Mouse (Mus musculus) MEL (cell line): ENCODE data around the gene Nlgn1. TPM values are rescaled to one million over a fixed set of nuclear protein-coding genes. Genes with fewer than 3 reads are reported as not detected.

Experiments
- DNase-seq: peaks from one replicate; pipeline ENCODE4 v3.0.0; 2011; ENCODE audit warnings: low read depth, low spot score
- H3K27ac ChIP-seq: 2 replicates; pipeline ENCODE4 v1.5.1; 2012; ENCODE audit warnings: low read depth, mild to moderate bottlenecking, control low read depth, low read length, moderate library complexity; ENCODE audit not compliant: control insufficient read depth
- H3K27me3 ChIP-seq, 2 experiments: fragments of 150-350 bp in 1 of 2; sonication (generic) in 1 of 2; 2 replicates each; pipeline ENCODE4 v1.6.1; 2012; ENCODE audit warnings: low read length in 2 of 2, mild to moderate bottlenecking in 2 of 2, improper control_type of control experiment in 1 of 2, moderate library complexity in 1 of 2; ENCODE audit not compliant: insufficient read depth in 2 of 2, control insufficient read depth in 1 of 2
- H3K36me3 ChIP-seq, 2 experiments: 2 replicates each; pipeline ENCODE4 v1.6.1; 2012 to 2014; ENCODE audit warnings: low read length in 2 of 2, improper control_type of control experiment in 1 of 2, inconsistent platforms in 1 of 2, mild to moderate bottlenecking in 1 of 2; ENCODE audit not compliant: insufficient read depth in 2 of 2, control insufficient read depth in 1 of 2
- H3K4me1 ChIP-seq, 2 experiments: fragments of 150-350 bp in 1 of 2; sonication (generic) in 1 of 2; 2 replicates each; pipeline ENCODE4 v1.6.1; 2012; ENCODE audit warnings: low read length in 2 of 2, improper control_type of control experiment in 1 of 2, mild to moderate bottlenecking in 1 of 2; ENCODE audit not compliant: insufficient read depth in 2 of 2, control insufficient read depth in 1 of 2
- H3K4me3 ChIP-seq, 2 experiments: fragments of 150-350 bp in 1 of 2; sonication (generic) in 1 of 2; 2 replicates each; pipeline ENCODE4 v1.5.1; 2012; ENCODE audit warnings: low read depth in 2 of 2, low read length in 2 of 2, mild to moderate bottlenecking in 2 of 2, moderate library complexity in 2 of 2, control low read depth in 1 of 2, improper control_type of control experiment in 1 of 2; ENCODE audit not compliant: control insufficient read depth in 1 of 2, insufficient read depth in 1 of 2
- H3K79me2 ChIP-seq: 2 replicates; pipeline ENCODE4 v1.6.1; 2012; ENCODE audit warnings: mild to moderate bottlenecking, low read length, moderate library complexity; ENCODE audit not compliant: control insufficient read depth, poor library complexity, insufficient read depth
- H3K9ac ChIP-seq: 2 replicates; pipeline ENCODE4 v1.6.1; 2012; ENCODE audit warnings: low read depth, mild to moderate bottlenecking, control low read depth, low read length, moderate library complexity; ENCODE audit not compliant: control insufficient read depth, poor library complexity, severe bottlenecking
- H3K9me3 ChIP-seq: fragments of 150-350 bp; sonication (generic); replicated peaks from 2 replicates; pipeline ENCODE4 v1.6.1; 2012; ENCODE audit warnings: mild to moderate bottlenecking, low read length, improper control_type of control experiment, moderate library complexity; ENCODE audit not compliant: insufficient read depth
- BHLHE40 ChIP-seq: IDR thresholded peaks from 2 replicates; pipeline ENCODE4 v1.6.1; 2012; ENCODE audit warnings: low read depth, mild to moderate bottlenecking, inconsistent platforms, low read length, improper control_type of control experiment, borderline replicate concordance
- CHD2 ChIP-seq: IDR thresholded peaks from 2 replicates; pipeline ENCODE4 v1.6.1; 2011; ENCODE audit warnings: low read length, improper control_type of control experiment
- CTCF ChIP-seq, 3 experiments: IDR thresholded peaks in 2 of 3; conservative IDR thresholded peaks in 1 of 3; 2 replicates each; pipeline ENCODE4 v1.5.1; 2011 to 2012; ENCODE audit warnings: low read length in 3 of 3, low read depth in 2 of 3, mild to moderate bottlenecking in 2 of 3, improper control_type of control experiment in 1 of 3, inconsistent platforms in 1 of 3, mixed read lengths in 1 of 3, moderate library complexity in 1 of 3; ENCODE audit not compliant: control insufficient read depth in 1 of 3, insufficient read depth in 1 of 3, poor library complexity in 1 of 3, severe bottlenecking in 1 of 3
- E2F4 ChIP-seq: IDR thresholded peaks from 2 replicates; pipeline ENCODE4 v1.6.1; 2011; ENCODE audit warnings: low read depth, low read length, improper control_type of control experiment, borderline replicate concordance
- EP300 ChIP-seq, 2 experiments: IDR thresholded peaks; 2 replicates each; pipeline ENCODE4 v1.6.1; 2011; ENCODE audit warnings: improper control_type of control experiment in 2 of 2, low read length in 2 of 2, low read depth in 1 of 2, mild to moderate bottlenecking in 1 of 2
- ETS1 ChIP-seq: IDR thresholded peaks from 2 replicates; pipeline ENCODE4 v1.6.1; 2012; ENCODE audit warnings: low read depth, mild to moderate bottlenecking, inconsistent platforms, low read length, improper control_type of control experiment, moderate library complexity
- GATA1 ChIP-seq: IDR thresholded peaks from 2 replicates; pipeline ENCODE4 v1.6.1; 2011; ENCODE audit warnings: low read depth, low read length, improper control_type of control experiment
- JUND ChIP-seq: IDR thresholded peaks from 2 replicates; pipeline ENCODE4 v1.6.1; 2011; ENCODE audit warnings: low read depth, mild to moderate bottlenecking, improper control_type of control experiment, low read length
- KAT2A ChIP-seq: conservative IDR thresholded peaks from 2 replicates; pipeline ENCODE4 v1.6.1; 2012; ENCODE audit warnings: low read depth, low read length, improper control_type of control experiment, inconsistent platforms
- MYC ChIP-seq: IDR thresholded peaks from 2 replicates; pipeline ENCODE4 v1.6.1; 2011; ENCODE audit warnings: low read depth, mild to moderate bottlenecking, low read length, improper control_type of control experiment, moderate library complexity
- NELFE ChIP-seq: IDR thresholded peaks from 2 replicates; pipeline ENCODE4 v1.6.1; 2011; ENCODE audit warnings: low read depth, low read length, improper control_type of control experiment
- NRF1 ChIP-seq: IDR thresholded peaks from 2 replicates; pipeline ENCODE4 v1.6.1; 2014; ENCODE audit warnings: low read depth, mild to moderate bottlenecking, inconsistent platforms, low read length, improper control_type of control experiment, moderate library complexity; ENCODE audit not compliant: poor library complexity, insufficient read depth, severe bottlenecking
- POLR2A ChIP-seq, 2 experiments: IDR thresholded peaks; 2 replicates each; pipeline ENCODE4 v1.6.1; 2011 to 2012; ENCODE audit warnings: low read length in 2 of 2, mild to moderate bottlenecking in 2 of 2, control low read depth in 1 of 2, improper control_type of control experiment in 1 of 2, low read depth in 1 of 2, moderate library complexity in 1 of 2; ENCODE audit not compliant: control insufficient read depth in 1 of 2, insufficient read depth in 1 of 2, poor library complexity in 1 of 2
- POLR2AphosphoS2 ChIP-seq: IDR thresholded peaks from 2 replicates; pipeline ENCODE4 v1.6.1; 2011; ENCODE audit warnings: low read length, improper control_type of control experiment
- RAD21 ChIP-seq: IDR thresholded peaks from 2 replicates; pipeline ENCODE4 v1.6.1; 2011; ENCODE audit warnings: mild to moderate bottlenecking, low read depth, low read length, improper control_type of control experiment
- RCOR1 ChIP-seq: IDR thresholded peaks from 2 replicates; pipeline ENCODE4 v1.6.1; 2012; ENCODE audit warnings: low read depth, mild to moderate bottlenecking, inconsistent platforms, low read length, improper control_type of control experiment
- SMC3 ChIP-seq: IDR thresholded peaks from 2 replicates; pipeline ENCODE4 v1.6.1; 2011; ENCODE audit warnings: low read depth, low read length, improper control_type of control experiment
- TBP ChIP-seq: IDR thresholded peaks from 2 replicates; pipeline ENCODE4 v1.8.0; 2011; ENCODE audit warnings: low read depth, low read length, improper control_type of control experiment
- TCF12 ChIP-seq: IDR thresholded peaks from 2 replicates; pipeline ENCODE4 v1.6.1; 2014; ENCODE audit warnings: low read depth, mild to moderate bottlenecking, inconsistent platforms, low read length, improper control_type of control experiment, moderate library complexity
- UBTF ChIP-seq: IDR thresholded peaks from 2 replicates; pipeline ENCODE4 v1.6.1; 2012; ENCODE audit warnings: low read depth, mild to moderate bottlenecking, inconsistent platforms, low read length, improper control_type of control experiment, moderate library complexity, borderline replicate concordance; ENCODE audit not compliant: insufficient read depth
- ZC3H11A ChIP-seq: IDR thresholded peaks from 2 replicates; pipeline ENCODE4 v1.6.1; 2012; ENCODE audit warnings: low read depth, mild to moderate bottlenecking, inconsistent platforms, low read length, improper control_type of control experiment
- ZKSCAN1 ChIP-seq: IDR thresholded peaks from 2 replicates; pipeline ENCODE4 v1.6.1; 2012; ENCODE audit warnings: low read depth, mild to moderate bottlenecking, inconsistent platforms, low read length, improper control_type of control experiment, moderate library complexity
- ZMIZ1 ChIP-seq: IDR thresholded peaks from 2 replicates; pipeline ENCODE4 v1.6.1; 2012; ENCODE audit warnings: low read depth, mild to moderate bottlenecking, inconsistent platforms, low read length, improper control_type of control experiment, moderate library complexity
- polyA plus RNA-seq, 2 experiments: library from polyadenylated mRNA; stranded (reverse) in 1 of 2; unstranded in 1 of 2; fragments of >175 nt in 1 of 2; fragments of >200 nt in 1 of 2; gene quantifications; 2 replicates each; pipeline versions ENCODE4 v1.2.1 to v1.2.4; 2012; ENCODE audit warnings: low replicate concordance in 2 of 2, low read depth in 1 of 2; ENCODE audit not compliant: insufficient read length in 2 of 2, insufficient read depth in 1 of 2, missing spikeins in 1 of 2
- total RNA-seq: library from RNA; depleted of rRNA; stranded (reverse); fragments of 300-350 nt; gene quantifications from 2 replicates; pipeline ENCODE4 v1.2.3, GENCODE M21; 2012

The Nlgn1 gene
- total and polyA plus RNA-seq, 3 experiments, result not detected

DNA sequence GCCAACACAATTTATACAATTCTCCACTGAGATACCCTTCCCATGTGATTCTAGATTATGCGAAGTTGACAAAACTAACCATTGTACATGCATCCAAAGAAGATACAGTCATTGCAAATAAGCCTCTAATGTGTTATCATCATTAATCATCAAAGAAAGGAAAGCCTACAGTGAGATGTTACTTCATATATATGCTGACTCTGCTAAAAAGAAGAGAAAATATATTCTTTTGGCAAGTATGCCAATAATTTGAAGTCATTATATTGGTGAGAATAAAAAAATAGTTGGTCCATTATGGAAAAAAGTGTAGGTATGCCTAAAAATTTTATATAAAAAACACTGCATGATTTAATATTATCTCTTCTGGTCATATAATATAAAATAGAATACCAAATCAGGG lies 889.6 kb downstream of the Nlgn1 start:
- DNase-seq, result no peak
- H3K4me3 ChIP-seq, result no peak overlapping the region
- TF ChIP-seq JUND (no peak), MYC (no peak)
- TF ChIP-seq, all 39 proteins: peak for 0
- no peaks in the 10 kb centered on the region for H3K9me3 ChIP-seq
- H3K9ac ChIP-seq, result no peak overlapping the region
- H3K27me3 ChIP-seq, result no peaks in the 10 kb centered on the region
- H3K79me2 ChIP-seq, result no peaks in the 10 kb centered on the region
- H3K36me3 ChIP-seq, result no peaks in the 10 kb centered on the region
- H3K27ac ChIP-seq, result no peak overlapping the region
- H3K4me1 ChIP-seq, result no peaks in the 10 kb centered on the region

DNA sequence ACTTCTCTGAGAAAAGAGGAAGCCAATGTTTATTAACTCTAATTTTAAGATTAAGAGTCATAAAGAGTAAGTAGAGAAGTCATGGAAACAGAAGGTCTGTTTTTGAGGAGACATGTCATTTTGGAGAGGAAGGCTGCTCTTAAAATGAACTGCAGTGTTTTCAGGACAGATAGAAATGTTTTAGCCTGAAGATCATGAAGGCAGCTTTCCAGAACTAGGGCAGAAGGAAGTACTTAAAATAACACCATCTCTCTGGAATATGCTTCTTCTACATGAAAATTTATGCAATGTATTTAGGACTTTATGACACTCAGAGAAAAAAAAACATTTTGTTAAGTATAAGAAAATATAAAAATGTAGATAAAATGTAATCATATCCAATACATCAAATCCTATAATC lies 905.3 kb downstream of the Nlgn1 start:
- H3K79me2 ChIP-seq, result no peaks in the 10 kb centered on the region
- H3K9ac ChIP-seq, result no peak overlapping the region
- no peaks in the 10 kb centered on the region for H3K4me1 ChIP-seq
- H3K27me3 ChIP-seq, result no peaks in the 10 kb centered on the region
- no peak overlapping the region for H3K4me3 ChIP-seq
- H3K27ac ChIP-seq, result no peak overlapping the region
- peak; percentile 11 for DNase-seq
- TF ChIP-seq EP300 (IDR thresholded peaks at IDR 0.05; ENCODE audit: low read depth in 1 of 2, low read length in 2 of 2), result no peak
- TF ChIP-seq RAD21, result no peak
- no peak for TF ChIP-seq ZMIZ1
- no peak for TF ChIP-seq NELFE
- no peak for TF ChIP-seq KAT2A
- no peak for TF ChIP-seq POLR2AphosphoS2
- TF ChIP-seq SMC3, result no peak
- TF ChIP-seq BHLHE40, result no peak
- TF ChIP-seq CHD2, result no peak
- no peak for TF ChIP-seq POLR2A (IDR thresholded peaks at IDR 0.05; ENCODE audit: control insufficient read depth in 1 of 2, insufficient read depth in 1 of 2, low read depth in 1 of 2, low read length in 2 of 2, poor library complexity in 1 of 2)
- no peak for TF ChIP-seq CTCF (IDR thresholded peaks at IDR 0.05 in 2 of 3, conservative IDR thresholded peaks at IDR 0.05 in 1 of 3; ENCODE audit: control insufficient read depth in 1 of 3, insufficient read depth in 1 of 3, low read depth in 2 of 3, low read length in 3 of 3, poor library complexity in 1 of 3, severe bottlenecking in 1 of 3)
- no peak for TF ChIP-seq ZC3H11A
- no peak for TF ChIP-seq E2F4
- no peak for TF ChIP-seq NRF1
- no peak for TF ChIP-seq UBTF
- TF ChIP-seq, all 39 proteins: peak for 0
- no peaks in the 10 kb centered on the region for H3K36me3 ChIP-seq
- H3K9me3 ChIP-seq, result no peaks in the 10 kb centered on the region

DNA sequence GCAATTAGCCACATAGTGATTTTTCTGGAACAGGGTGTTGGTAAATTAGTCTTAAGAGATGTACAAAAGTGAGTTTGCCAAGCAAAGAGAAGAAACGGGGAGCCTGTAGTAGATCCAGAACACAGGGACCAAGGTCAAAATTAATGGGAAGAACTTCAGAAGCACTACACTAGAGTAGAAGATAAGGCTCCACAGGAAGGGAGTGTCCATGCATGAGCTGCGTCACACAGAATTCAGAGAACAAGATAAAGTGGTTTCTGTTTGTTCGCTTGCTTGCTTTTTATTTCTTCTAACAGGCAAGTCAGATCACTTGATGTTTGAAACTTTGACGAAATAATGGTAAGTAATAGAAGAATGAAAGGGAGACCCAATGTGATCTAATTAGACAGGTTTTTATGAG lies 920.3 kb downstream of the Nlgn1 start:
- Histone ChIP-seq H3K79me2 (no peaks in the 10 kb centered on the region), H3K9ac (peak overlapping the region; percentile 58), H3K27me3 (no peaks in the 10 kb centered on the region), H3K27ac (peak overlapping the region; percentile 95), H3K9me3 (no peaks in the 10 kb centered on the region), H3K36me3 (peaks cover 0 to 4% of the 10 kb centered on the region in 2 experiments; a peak in 1 of 4 replicates), H3K4me3 (peak overlapping the region; percentile 70 to 72), H3K4me1 (no peaks in the 10 kb centered on the region)
- peak; percentile 59; the same call in 1 of the 2 replicates for TF ChIP-seq RCOR1
- no peak for TF ChIP-seq ZKSCAN1
- peak; percentile 66 to 75; a peak in 3 of 4 replicates for TF ChIP-seq EP300 (IDR thresholded peaks at IDR 0.05; ENCODE audit: low read depth in 1 of 2, low read length in 2 of 2)
- peak in 1 of 2 experiments; percentile 42; a peak in 1 of 4 replicates for TF ChIP-seq POLR2A (IDR thresholded peaks at IDR 0.05; ENCODE audit: control insufficient read depth in 1 of 2, insufficient read depth in 1 of 2, low read depth in 1 of 2, low read length in 2 of 2, poor library complexity in 1 of 2)
- TF ChIP-seq NELFE, result 0 out of 2 replicates have a peak, but pooled peaks have one; percentile 32
- no peak for TF ChIP-seq UBTF
- TF ChIP-seq SMC3, result no peak
- TF ChIP-seq TCF12, result 0 out of 2 replicates have a peak, but pooled peaks have one; percentile 29
- TF ChIP-seq GATA1, result peak; percentile 84
- 0 out of 2 replicates have a peak, but pooled peaks have one; percentile 16 for TF ChIP-seq TBP
- TF ChIP-seq ETS1, result peak; percentile 75
- peak; percentile 83 for DNase-seq
